Mouse (Mus musculus) limb, embryonic 12.5 days (tissue): ENCODE measurements around the gene Zfp324. TPM values are rescaled to one million over a fixed set of nuclear protein-coding genes. Genes with fewer than 3 reads are reported as not detected.

Source experiments
- ATAC-seq: fragments of 200-750 bp; cut with Nextera tagmentation; 2 replicates; pipeline ENCODE4 v1.8.0; 2017; ENCODE audit warnings: low read depth, moderate TSS enrichment; ENCODE audit not compliant: insufficient number of reproducible peaks, insufficient read depth, low FRiP score, low TSS enrichment
- H3K27ac ChIP-seq: fragments of 300-500 bp; sonication (generic); 2 replicates; pipeline ENCODE4 v1.5.1; 2016; ENCODE audit warnings: mild to moderate bottlenecking, moderate library complexity
- H3K27me3 ChIP-seq: fragments of 300-500 bp; sonication (generic); 2 replicates; pipeline ENCODE4 v1.6.1; 2016; ENCODE audit warnings: mild to moderate bottlenecking, moderate library complexity
- H3K36me3 ChIP-seq: fragments of 300-500 bp; sonication (generic); 2 replicates; pipeline ENCODE4 v1.6.1; 2016; ENCODE audit warnings: mild to moderate bottlenecking, moderate library complexity
- H3K4me1 ChIP-seq: fragments of 300-500 bp; sonication (generic); replicated peaks from 2 replicates; pipeline ENCODE4 v1.6.1; 2016
- H3K4me2 ChIP-seq: fragments of 300-500 bp; sonication (generic); 2 replicates; pipeline ENCODE4 v1.6.1; 2016; ENCODE audit warnings: mild to moderate bottlenecking, moderate library complexity
- H3K4me3 ChIP-seq: fragments of 300-500 bp; sonication (generic); replicated peaks from 2 replicates; pipeline ENCODE4 v1.5.1; 2016; ENCODE audit warnings: mild to moderate bottlenecking
- H3K9ac ChIP-seq: fragments of 300-500 bp; sonication (generic); replicated peaks from 2 replicates; pipeline ENCODE4 v1.6.1; 2016; ENCODE audit warnings: mild to moderate bottlenecking, moderate library complexity
- H3K9me3 ChIP-seq: fragments of 300-500 bp; sonication (generic); 2 replicates; pipeline ENCODE4 v1.6.1; 2016; ENCODE audit warnings: mild to moderate bottlenecking, moderate library complexity
- WGBS: fragments of 180-500 bp; shearing (Covaris S2); methylation state at CpG from one replicate; pipeline ENCODE4 v1.1.7; 2016; 5-methylcytosine and 5-hydroxymethylcytosine counted together
- polyA plus RNA-seq: library from polyadenylated mRNA; unstranded; fragments of >200 nt; fragmentation: Nextera tagmentation; extraction: Ambion mirVana; gene quantifications from 2 replicates; pipeline ENCODE4 v1.2.1, GENCODE M21; 2016

Gene Zfp324
- polyA plus RNA-seq, 1 experiment from 2014 or later: 10.9 TPM

- no peak overlapping the region for H3K4me2 ChIP-seq
- H3K27me3 ChIP-seq: no peaks in the 10 kb centered on the region
- no peaks in the 10 kb centered on the region for H3K9me3 ChIP-seq
- no peak overlapping the region for H3K4me3 ChIP-seq
- no peak for ATAC-seq
- H3K4me1 ChIP-seq: peaks cover 9% of the 10 kb centered on the region
- WGBS: 68% methylated on average over 4 of the region's 4 CpGs
- H3K27ac ChIP-seq: no peak overlapping the region
- H3K36me3 ChIP-seq: no peaks in the 10 kb centered on the region
- H3K9ac ChIP-seq: no peak overlapping the region
These were observed 48.0 kb downstream of the Zfp324 start for GRCm38 (mm10) chr7:13013671-13014070.

DNA sequence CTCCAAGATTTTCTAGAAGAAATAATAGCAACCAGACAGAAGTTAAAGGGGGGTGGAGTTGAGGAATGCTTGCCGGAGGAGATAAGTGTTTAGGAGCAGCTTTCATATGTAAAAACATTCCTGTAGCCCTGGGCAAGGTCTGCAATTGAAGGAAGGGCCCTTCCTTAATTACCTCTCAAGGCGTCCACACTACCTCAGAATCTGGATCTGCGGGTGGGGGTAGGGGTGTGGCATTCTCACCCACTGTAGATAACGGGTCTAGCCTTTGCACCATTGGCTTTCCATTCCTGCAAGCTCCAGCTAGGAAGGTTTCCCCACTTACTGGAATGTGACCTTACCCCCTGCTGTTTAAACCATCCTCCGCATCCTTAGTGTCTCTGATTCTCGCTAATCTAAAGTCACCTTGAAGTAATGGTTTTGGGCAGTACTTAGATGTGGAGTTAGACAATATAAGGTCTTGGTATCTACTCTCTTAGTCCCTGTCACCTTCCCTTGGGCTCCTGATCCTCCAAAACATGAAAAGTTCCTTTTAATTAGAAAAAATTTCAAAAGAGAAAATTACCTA is 48.7 kb downstream of the Zfp324 start:
- no peak overlapping the region for H3K27ac ChIP-seq
- no peaks in the 10 kb centered on the region for H3K9me3 ChIP-seq
- no peak for ATAC-seq
- no peak overlapping the region for H3K9ac ChIP-seq
- WGBS: 29% methylated on average over 6 of the region's 6 CpGs
- H3K4me3 ChIP-seq: no peak overlapping the region
- H3K4me1 ChIP-seq: peaks cover 6% of the 10 kb centered on the region; the same call in 1 of the 2 replicates
- H3K4me2 ChIP-seq: no peak overlapping the region
- H3K27me3 ChIP-seq: no peaks in the 10 kb centered on the region
- H3K36me3 ChIP-seq: no peaks in the 10 kb centered on the region

- WGBS: 88% methylated on average over 1 of the region's 1 CpGs
- no peaks in the 10 kb centered on the region for H3K36me3 ChIP-seq
- no peak overlapping the region for H3K4me2 ChIP-seq
- H3K4me3 ChIP-seq: no peak overlapping the region
- peaks cover 5% of the 10 kb centered on the region; the same call in 1 of the 2 replicates for H3K4me1 ChIP-seq
- no peaks in the 10 kb centered on the region for H3K27me3 ChIP-seq
- no peak for ATAC-seq
- no peaks in the 10 kb centered on the region for H3K9me3 ChIP-seq
- H3K27ac ChIP-seq: no peak overlapping the region
- H3K9ac ChIP-seq: no peak overlapping the region
These were observed 49.6 kb downstream of the Zfp324 start for GRCm38 (mm10) chr7:13015217-13015616.

DNA sequence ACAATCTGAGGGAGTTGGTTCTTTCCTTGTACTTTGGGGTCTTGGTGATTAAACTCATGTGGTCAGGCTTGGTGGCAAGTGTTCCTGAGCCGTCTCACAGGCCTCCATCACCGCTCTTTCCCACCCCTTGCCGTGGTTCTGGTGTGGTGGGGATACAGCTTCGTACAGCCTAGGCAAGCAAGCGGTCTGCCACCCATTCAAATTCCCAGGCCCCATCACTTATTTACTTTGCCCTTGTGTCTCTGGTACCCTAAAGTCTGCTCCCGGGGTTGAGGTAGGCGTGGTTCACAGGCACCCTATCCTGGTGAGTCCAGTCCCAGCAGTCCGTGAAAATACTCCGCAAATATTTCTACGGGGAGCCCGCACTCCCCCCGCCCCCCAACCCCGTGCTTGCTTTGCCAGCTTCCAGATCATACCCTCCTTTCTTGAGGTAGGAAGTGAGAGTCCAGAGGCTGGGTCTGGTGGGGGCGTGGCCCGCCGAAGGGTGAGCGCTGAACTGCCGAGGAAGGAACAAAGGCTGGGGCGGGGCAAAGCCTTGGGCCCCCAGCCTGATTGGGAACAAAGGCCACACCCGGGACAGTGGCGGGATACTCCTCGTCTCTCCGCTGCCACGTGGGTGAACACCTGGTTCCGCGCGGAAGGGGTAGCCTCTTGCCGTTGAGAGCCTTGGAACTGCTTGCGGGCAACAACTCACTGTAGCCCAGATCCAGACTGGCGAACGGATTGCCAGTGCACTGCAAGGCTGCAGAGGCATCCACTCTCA is 57.3 kb downstream of the Zfp324 start:
- Histone ChIP-seq H3K27ac (peak overlapping the region; percentile 100), H3K9ac (peak overlapping the region; percentile 99), H3K9me3 (no peaks in the 10 kb centered on the region), H3K4me3 (peak overlapping the region; percentile 96), H3K27me3 (no peaks in the 10 kb centered on the region), H3K36me3 (peaks cover 27% of the 10 kb centered on the region), H3K4me2 (peak overlapping the region; percentile 100), H3K4me1 (peaks cover 25% of the 10 kb centered on the region)
- peak; percentile 70 for ATAC-seq
- 4% methylated on average over 31 of the region's 31 CpGs for WGBS

Other genes starting within 250 kb of the Zfp324 start
- gene Vmn2r56, start 230.8 kb upstream of the Zfp324 start, polyA plus RNA-seq: not detected in 2 replicates
- 17.4 and 17.8 TPM in 2 replicates for gene Zscan18, start 162.2 kb upstream of the Zfp324 start, polyA plus RNA-seq
- 19.7 TPM in 2 replicates for gene Zfp329, start 147.0 kb upstream of the Zfp324 start, polyA plus RNA-seq
- 34.9 and 37.4 TPM in 2 replicates for gene Zfp110, start 131.1 kb upstream of the Zfp324 start, polyA plus RNA-seq
- 7.1 and 8.0 TPM in 2 replicates for gene Zfp128, start 84.7 kb upstream of the Zfp324 start, polyA plus RNA-seq
- gene Zscan22, start 68.0 kb upstream of the Zfp324 start, polyA plus RNA-seq: 15.6 and 16.4 TPM in 2 replicates
- 884 and 916 TPM in 2 replicates for gene Rps5, start 43.5 kb upstream of the Zfp324 start, polyA plus RNA-seq
- 0.70 and 0.83 TPM in 2 replicates for gene Rnf225, start 38.4 kb upstream of the Zfp324 start, polyA plus RNA-seq
- gene Zfp446, start 12.0 kb downstream of the Zfp324 start, polyA plus RNA-seq: 11.4 and 13.5 TPM in 2 replicates
- 0.12 TPM in 1 of 2 replicates, not detected in the other for gene Slc27a5, start 32.4 kb downstream of the Zfp324 start, polyA plus RNA-seq
- gene Trim28, start 33.3 kb downstream of the Zfp324 start, polyA plus RNA-seq: 496 and 531 TPM in 2 replicates
- 28.7 and 29.9 TPM in 2 replicates for gene Zbtb45, start 44.2 kb downstream of the Zfp324 start, polyA plus RNA-seq
- 102 and 104 TPM in 2 replicates for gene Chmp2a, start 69.0 kb downstream of the Zfp324 start, polyA plus RNA-seq
- 160 and 165 TPM in 2 replicates for gene Ube2m, start 72.4 kb downstream of the Zfp324 start, polyA plus RNA-seq
- gene Mzf1, start 88.9 kb downstream of the Zfp324 start, polyA plus RNA-seq: 3.8 and 3.9 TPM in 2 replicates
- not detected in 2 replicates for gene Vmn1r85, start 129.3 kb downstream of the Zfp324 start, polyA plus RNA-seq
- not detected in 2 replicates for gene Vmn1r86, start 154.1 kb downstream of the Zfp324 start, polyA plus RNA-seq
- gene Vmn1r87, start 174.3 kb downstream of the Zfp324 start, polyA plus RNA-seq: not detected in 2 replicates
- not detected in 2 replicates for gene Vmn1r88, start 193.7 kb downstream of the Zfp324 start, polyA plus RNA-seq
- not detected in 2 replicates for gene Vmn1r89, start 247.2 kb downstream of the Zfp324 start, polyA plus RNA-seq